In the genomic region with DNA sequence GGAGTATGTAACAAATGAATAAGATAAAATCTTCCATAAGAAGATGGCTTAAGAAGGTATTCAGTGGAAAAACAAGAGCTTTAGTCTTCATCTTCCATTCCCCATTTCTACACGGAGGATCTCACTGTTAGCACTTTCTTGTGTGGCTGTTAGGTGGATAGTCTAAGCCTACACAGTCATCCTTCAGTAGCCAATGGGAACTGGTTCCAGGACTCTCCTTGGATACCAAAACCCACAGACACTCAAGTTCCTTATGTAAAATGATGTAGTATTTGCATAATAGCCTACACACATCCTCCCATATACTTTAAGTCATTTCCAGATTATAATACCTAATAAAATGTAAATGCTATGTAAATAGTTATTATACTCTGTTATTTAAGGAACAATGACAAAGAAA, we compare ENCODE assay signal across 28 mouse cellular contexts.
"Had no signal": no experiment of that assay in that cellular context is flagged by ENCODE, and none has a peak within 500 bp of the region (broad histone marks: within the 10 kb centered on the region; RNA-seq: fewer than 3 reads in every experiment).

No protein-coding gene starts in this region.

- H3K36me3 ChIP-seq: embryonic facial prominence, embryonic 10.5 days; embryonic facial prominence, embryonic 12.5 days; embryonic facial prominence, embryonic 13.5 days; embryonic facial prominence, embryonic 15.5 days; forebrain, embryonic 12.5 days; forebrain, embryonic 15.5 days; heart, embryonic 10.5 days had no signal

- H3K27ac ChIP-seq: embryonic facial prominence, embryonic 10.5 days; embryonic facial prominence, embryonic 12.5 days; embryonic facial prominence, embryonic 13.5 days; embryonic facial prominence, embryonic 15.5 days; forebrain, embryonic 12.5 days; forebrain, embryonic 13.5 days; forebrain, embryonic 15.5 days; gastrocnemius, adult 2 months; heart, adult 2 months; heart, embryonic 10.5 days had no signal

- DNase-seq: cerebellum, adult 8-10 months; cerebellum, adult 9-10 months; cerebellum, adult 9-11 months; cerebellum, postnatal 10 days; cerebellum, postnatal 14 days; cerebellum, postnatal 25 days; cerebellum, postnatal 36 days; embryo, embryonic 11 days; forebrain, postnatal 0 days; gastrocnemius, adult 2 months; gastrocnemius, postnatal 10 days; gastrocnemius, postnatal 14 days; gastrocnemius, postnatal 25 days; gastrocnemius, postnatal 36 days; heart, adult 11 months; heart, adult 18-20 months; heart, adult 2 months had no signal

- H3K4me1 ChIP-seq: embryonic facial prominence, embryonic 10.5 days; embryonic facial prominence, embryonic 12.5 days; embryonic facial prominence, embryonic 13.5 days; embryonic facial prominence, embryonic 15.5 days; forebrain, embryonic 12.5 days; forebrain, embryonic 13.5 days; forebrain, embryonic 15.5 days; heart, embryonic 10.5 days had no signal

- H3K4me3 ChIP-seq: embryonic facial prominence, embryonic 10.5 days; embryonic facial prominence, embryonic 12.5 days; embryonic facial prominence, embryonic 13.5 days; embryonic facial prominence, embryonic 15.5 days; erythroblast, embryonic 14.5 days; forebrain, embryonic 12.5 days; forebrain, embryonic 13.5 days; forebrain, embryonic 15.5 days; gastrocnemius, adult 2 months; heart, adult 2 months; heart, embryonic 10.5 days had no signal

- ATAC-seq: forebrain, embryonic 13.5 days; forebrain, embryonic 14.5 days; forebrain, embryonic 15.5 days; forebrain, embryonic 16.5 days; forebrain, postnatal 0 days had no signal

- H3K9me3 ChIP-seq: embryonic facial prominence, embryonic 10.5 days; embryonic facial prominence, embryonic 12.5 days; embryonic facial prominence, embryonic 13.5 days; embryonic facial prominence, embryonic 15.5 days; forebrain, embryonic 12.5 days; forebrain, embryonic 13.5 days; forebrain, embryonic 15.5 days; heart, embryonic 10.5 days had no signal
